Mouse (Mus musculus): ENCODE results near the gene Tlnrd1.
A peak's percentile ranks its signal among the peaks of the same experiment; 100 is the strongest.
"Not testable (repeated sequence)": the region's sequence is repeated elsewhere in the genome, so short reads cannot be mapped to it uniquely, and the experiment has no call there.

The Tlnrd1 gene

GRCm38 (mm10) chr7:83884021-83884658, at the start of gene Tlnrd1, which contains the start of gene Mesd:
Gene Tlnrd1, minus strand, starts transcription at chr7:83884305.
Gene Mesd, plus strand, starts transcription at chr7:83884466.
- DNase-seq (ENCODE audit: low spot score in 2 of 2), result peak; percentile 62 to 71

- DNase-seq (ENCODE audit: low spot score in 2 of 2), result no peak
Measured at GRCm38 (mm10) chr7:83921637-83922036, 37.5 kb upstream of the Tlnrd1 start.

GRCm38 (mm10) chr7:83920241-83920640, 36.1 kb upstream of the Tlnrd1 start:
- DNase-seq (ENCODE audit: low spot score in 2 of 2), result no peak

- peak; percentile 38 to 86 for DNase-seq (ENCODE audit: low spot score in 2 of 2)
Measured at GRCm38 (mm10) chr7:83914566-83914965, 30.5 kb upstream of the Tlnrd1 start.

- DNase-seq (ENCODE audit: low spot score in 2 of 2), result no peak
Measured at GRCm38 (mm10) chr7:83913995-83914394, 29.9 kb upstream of the Tlnrd1 start.

GRCm38 (mm10) chr7:83913405-83913932, 29.4 kb upstream of the Tlnrd1 start:
- no peak for DNase-seq (ENCODE audit: low spot score in 2 of 2)

- peak in 1 of 2 experiments; percentile 12 for DNase-seq (ENCODE audit: low spot score in 2 of 2)
Measured at GRCm38 (mm10) chr7:83911909-83912308, 27.8 kb upstream of the Tlnrd1 start.

- no peak for DNase-seq (ENCODE audit: low spot score in 2 of 2)
Measured at GRCm38 (mm10) chr7:83904831-83905230, 20.7 kb upstream of the Tlnrd1 start.

- no peak for DNase-seq (ENCODE audit: low spot score in 2 of 2)
Measured at GRCm38 (mm10) chr7:83902296-83903145, 18.4 kb upstream of the Tlnrd1 start.

- DNase-seq (ENCODE audit: low spot score in 2 of 2), result no peak
Measured at GRCm38 (mm10) chr7:83901425-83901824, 17.3 kb upstream of the Tlnrd1 start.

- no peak for DNase-seq (ENCODE audit: low spot score in 2 of 2)
Measured at GRCm38 (mm10) chr7:83900519-83900918, 16.4 kb upstream of the Tlnrd1 start.

- DNase-seq (ENCODE audit: low spot score in 2 of 2), result no peak
Measured at GRCm38 (mm10) chr7:83898267-83898666, 14.2 kb upstream of the Tlnrd1 start.

- no peak for DNase-seq (ENCODE audit: low spot score in 2 of 2)
Measured at GRCm38 (mm10) chr7:83896077-83896740, 12.1 kb upstream of the Tlnrd1 start.

GRCm38 (mm10) chr7:83894348-83894747, 10.2 kb upstream of the Tlnrd1 start:
- DNase-seq (ENCODE audit: low spot score in 2 of 2), result no peak

GRCm38 (mm10) chr7:83892333-83892669, 8.2 kb upstream of the Tlnrd1 start:
- no peak for DNase-seq (ENCODE audit: low spot score in 2 of 2)

GRCm38 (mm10) chr7:83891433-83892332, 7.6 kb upstream of the Tlnrd1 start:
- DNase-seq (ENCODE audit: low spot score in 2 of 2), result peak; percentile 98

- not testable (repeated sequence) for DNase-seq (ENCODE audit: low spot score in 2 of 2)
Measured at GRCm38 (mm10) chr7:83889946-83890345, 5.8 kb upstream of the Tlnrd1 start.

GRCm38 (mm10) chr7:83889383-83889782, 5.3 kb upstream of the Tlnrd1 start:
- no peak for DNase-seq (ENCODE audit: low spot score in 2 of 2)

GRCm38 (mm10) chr7:83886366-83887129, 2.4 kb upstream of the Tlnrd1 start:
- no peak for DNase-seq (ENCODE audit: low spot score in 2 of 2)

- no peak for DNase-seq (ENCODE audit: low spot score in 2 of 2)
Measured at GRCm38 (mm10) chr7:83885835-83886234, 1.7 kb upstream of the Tlnrd1 start.

Measured in thymus, postnatal 10 days (tissue).